Mouse (Mus musculus): Measurements from ENCODE around the gene Spdya. TPM values are rescaled to one million over a fixed set of nuclear protein-coding genes. Genes with fewer than 3 reads are reported as not detected.
"Not testable (repeated sequence)": the region's sequence is repeated elsewhere in the genome, so short reads cannot be mapped to it uniquely, and the experiment has no call there.

The Spdya gene
- under 1 TPM in 1 of 2 experiments, not detected in 1; 0.31 TPM for total RNA-seq (2021)

- peak; percentile 82 to 86 for DNase-seq
- intact Hi-C loops (cut with DNase I), result no loop called here
These were observed at the start of gene Spdya for GRCm38 (mm10) chr17:71551757-71552451. Gene Spdya (plus strand): TSS chr17:71552061.

- intact Hi-C loops (cut with DNase I), result no loop called here
- no peak for DNase-seq
These were observed 45.0 kb upstream of the Spdya start for GRCm38 (mm10) chr17:71506832-71507231.

- DNase-seq, result no peak
- intact Hi-C loops (cut with DNase I), result no loop called here
These were observed 41.6 kb upstream of the Spdya start for GRCm38 (mm10) chr17:71510297-71510696.

- intact Hi-C loops (cut with DNase I), result loop anchor here (2.0 kb wide), 1 partner anchor 52 kb away; the partner anchor contains the start of gene Smchd1
- DNase-seq, result no peak
These were observed 25.6 kb upstream of the Spdya start for GRCm38 (mm10) chr17:71526302-71526708.

GRCm38 (mm10) chr17:71526711-71527564 is 24.9 kb upstream of the Spdya start, which contains the start of gene Ndc80:
Gene Ndc80 (minus strand): TSS chr17:71526857.
- intact Hi-C loops (cut with DNase I), result loop anchor here (2.0 kb wide), 1 partner anchor 52 kb away; the partner anchor contains the start of gene Smchd1

GRCm38 (mm10) chr17:71528042-71528441 is 23.8 kb upstream of the Spdya start:
- intact Hi-C loops (cut with DNase I), result no loop called here
- DNase-seq, result no peak

More at GRCm38 (mm10) chr17:71526711-71527564, 24.9 kb upstream of the Spdya start, which contains the start of gene Ndc80:
- peak; percentile 94 for DNase-seq

- intact Hi-C loops (cut with DNase I); DNase-seq: not testable (repeated sequence)
These were observed 16.3 kb upstream of the Spdya start for GRCm38 (mm10) chr17:71535595-71535994.

- intact Hi-C loops (cut with DNase I), result no loop called here
- DNase-seq, result no peak
These were observed 14.7 kb upstream of the Spdya start for GRCm38 (mm10) chr17:71537164-71537563.

- DNase-seq, result peak in 1 of 2 experiments; percentile 48
- intact Hi-C loops (cut with DNase I), result no loop called here
These were observed 3.3 kb upstream of the Spdya start for GRCm38 (mm10) chr17:71548586-71548985.

- DNase-seq, result no peak
- intact Hi-C loops (cut with DNase I), result no loop called here
These were observed 511 bp upstream of the Spdya start for GRCm38 (mm10) chr17:71551350-71551749.

GRCm38 (mm10) chr17:71552901-71553300 is 1.0 kb downstream of the Spdya start:
- intact Hi-C loops (cut with DNase I), result no loop called here
- DNase-seq, result peak; percentile 3 to 16

GRCm38 (mm10) chr17:71561631-71562030 is 9.8 kb downstream of the Spdya start:
- intact Hi-C loops (cut with DNase I), result loop anchor here (5.0 kb wide), 2 partner anchors 311 to 1221 kb away; no protein-coding TSS in a partner anchor

GRCm38 (mm10) chr17:71579176-71579705 is 27.4 kb downstream of the Spdya start:
- intact Hi-C loops (cut with DNase I), result no loop called here
- DNase-seq, result no peak

More at GRCm38 (mm10) chr17:71561631-71562030, 9.8 kb downstream of the Spdya start:
- peak; percentile 24 to 54 for DNase-seq

GRCm38 (mm10) chr17:71597881-71598658 is 46.2 kb downstream of the Spdya start:
- intact Hi-C loops (cut with DNase I), result loop anchor here (2.0 kb wide), 1 partner anchor 17 kb away; the partner anchor contains the start of gene Wdr43
- DNase-seq, result peak in 1 of 2 experiments; percentile 3

GRCm38 (mm10) chr17:71598659-71599554 is 47.0 kb downstream of the Spdya start:
- intact Hi-C loops (cut with DNase I), result loop anchor here (2.0 kb wide), 1 partner anchor 16 kb away; the partner anchor contains the start of gene Wdr43
- DNase-seq, result peak; percentile 88

GRCm38 (mm10) chr17:71615638-71616318 is 63.9 kb downstream of the Spdya start, which contains the start of gene Wdr43:
Gene Wdr43 (plus strand): TSS chr17:71615895.
- intact Hi-C loops (cut with DNase I), result loop anchor here (2.0 to 10.0 kb wide), 2 partner anchors 17 to 141 kb away; partner anchors contain the start of gene Smchd1
- peak; percentile 97 for DNase-seq

GRCm38 (mm10) chr17:71616319-71617032 is 64.6 kb downstream of the Spdya start:
- intact Hi-C loops (cut with DNase I), result loop anchor here (10.0 kb wide), 1 partner anchor 142 kb away; the partner anchor contains the start of gene Smchd1
- peak; percentile 23 to 38 for DNase-seq

Measured in heart, postnatal 10 days (tissue).